Mouse (Mus musculus) forebrain, embryonic 16.5 days (tissue): ENCODE data around the gene Morn4. TPM values are rescaled to one million over a fixed set of nuclear protein-coding genes. Genes with fewer than 3 reads are reported as not detected.

Experiments
- ATAC-seq: fragments of 200-750 bp; cut with Nextera tagmentation; 2 replicates; pipeline ENCODE4 v1.8.0; 2017; ENCODE audit warnings: mild to moderate bottlenecking, moderate library complexity
- H3K27ac ChIP-seq: fragments of 300-500 bp; sonication (generic); 2 replicates; pipeline ENCODE4 v1.5.1; 2014; ENCODE audit warnings: low read length, control low read depth
- H3K27me3 ChIP-seq: fragments of 300-500 bp; sonication (generic); replicated peaks from 2 replicates; pipeline ENCODE4 v1.6.1; 2014; ENCODE audit warnings: low read length; ENCODE audit not compliant: control insufficient read depth, insufficient read depth
- H3K36me3 ChIP-seq: fragments of 300-500 bp; sonication (generic); 2 replicates; pipeline ENCODE4 v1.6.1; 2014; ENCODE audit not compliant: control insufficient read depth, insufficient read depth
- H3K4me1 ChIP-seq: fragments of 300-500 bp; sonication (generic); replicated peaks from 2 replicates; pipeline ENCODE4 v1.6.1; 2014; ENCODE audit warnings: low read length; ENCODE audit not compliant: control insufficient read depth, insufficient read depth
- H3K4me2 ChIP-seq: fragments of 300-500 bp; sonication (generic); 2 replicates; pipeline ENCODE4 v1.6.1; 2014; ENCODE audit warnings: mild to moderate bottlenecking, low read length, control low read depth
- H3K4me3 ChIP-seq: fragments of 300-500 bp; sonication (generic); replicated peaks from 2 replicates; pipeline ENCODE4 v1.5.1; 2014; ENCODE audit warnings: mild to moderate bottlenecking, low read length, control low read depth
- H3K9ac ChIP-seq: fragments of 300-500 bp; sonication (generic); replicated peaks from 2 replicates; pipeline ENCODE4 v1.6.1; 2014; ENCODE audit warnings: low read depth, low read length, control low read depth
- H3K9me3 ChIP-seq: fragments of 300-500 bp; sonication (generic); 2 replicates; pipeline ENCODE4 v1.6.1; 2016; ENCODE audit warnings: low read length; ENCODE audit not compliant: control insufficient read depth
- WGBS: fragments of 180-500 bp; shearing (Covaris S2); extraction: QIAGEN DNeasy Blood & Tissue Kit; methylation state at CpG from one replicate; pipeline ENCODE4 v1.1.7; 2014; 5-methylcytosine and 5-hydroxymethylcytosine counted together
- polyA plus RNA-seq: library from polyadenylated mRNA; unstranded; fragments of >200 nt; fragmentation: Nextera tagmentation; extraction: Ambion mirVana; gene quantifications from 2 replicates; pipeline ENCODE4 v1.2.1, GENCODE M21; 2015

The Morn4 gene
- polyA plus RNA-seq, 1 experiment from 2014 or later, result 182 TPM

GRCm38 (mm10) chr19:42055881-42056280 is 30.3 kb downstream of the Morn4 start:
- WGBS, result 84% methylated on average over 2 of the region's 2 CpGs
- no peak overlapping the region for H3K4me2 ChIP-seq
- no peaks in the 10 kb centered on the region for H3K36me3 ChIP-seq
- H3K27ac ChIP-seq, result no peak overlapping the region
- H3K4me3 ChIP-seq, result no peak overlapping the region
- ATAC-seq, result no peak
- H3K9ac ChIP-seq, result no peak overlapping the region
- H3K27me3 ChIP-seq, result no peaks in the 10 kb centered on the region
- no peaks in the 10 kb centered on the region for H3K9me3 ChIP-seq
- H3K4me1 ChIP-seq, result no peaks in the 10 kb centered on the region

GRCm38 (mm10) chr19:42054255-42054654 is 31.9 kb downstream of the Morn4 start:
- 80% methylated on average over 6 of the region's 6 CpGs for WGBS
- H3K27me3 ChIP-seq, result no peaks in the 10 kb centered on the region

GRCm38 (mm10) chr19:42051948-42052347 is 34.2 kb downstream of the Morn4 start, which contains the start of gene 4933411K16Rik:
Gene 4933411K16Rik (plus strand): TSS chr19:42052248.
- Histone ChIP-seq H3K4me3 (no peak within 1 kb of the TSS), H3K9me3 (no peaks in the 10 kb centered on the region), H3K4me1 (no peaks in the 10 kb centered on the region), H3K9ac (no peak within 1 kb of the TSS), H3K27ac (no peak within 1 kb of the TSS), H3K36me3 (no peaks in the 10 kb centered on the region), H3K27me3 (no peaks in the 10 kb centered on the region), H3K4me2 (no peak within 1 kb of the TSS)
- 82% methylated on average over 4 of the region's 4 CpGs for WGBS
- no peak for ATAC-seq

More at GRCm38 (mm10) chr19:42054255-42054654, 31.9 kb downstream of the Morn4 start:
- H3K36me3 ChIP-seq, result no peaks in the 10 kb centered on the region
- H3K9ac ChIP-seq, result no peak overlapping the region
- no peak overlapping the region for H3K27ac ChIP-seq
- no peaks in the 10 kb centered on the region for H3K9me3 ChIP-seq
- H3K4me1 ChIP-seq, result no peaks in the 10 kb centered on the region
- no peak overlapping the region for H3K4me2 ChIP-seq
- no peak for ATAC-seq
- no peak overlapping the region for H3K4me3 ChIP-seq

- H3K4me1 ChIP-seq, result no peaks in the 10 kb centered on the region
- H3K27me3 ChIP-seq, result no peaks in the 10 kb centered on the region
- WGBS, result 82% methylated on average over 3 of the region's 3 CpGs
- H3K9ac ChIP-seq, result no peak overlapping the region
- no peaks in the 10 kb centered on the region for H3K36me3 ChIP-seq
- H3K4me2 ChIP-seq, result no peak overlapping the region
- H3K4me3 ChIP-seq, result no peak overlapping the region
- ATAC-seq, result no peak
- H3K27ac ChIP-seq, result no peak overlapping the region
- no peaks in the 10 kb centered on the region for H3K9me3 ChIP-seq
Measured at GRCm38 (mm10) chr19:42051351-42051750, 34.8 kb downstream of the Morn4 start.

- WGBS, result 76% methylated on average over 1 of the region's 1 CpGs
Measured at GRCm38 (mm10) chr19:42050251-42050650, 35.9 kb downstream of the Morn4 start.

GRCm38 (mm10) chr19:42045269-42046102 is 40.7 kb downstream of the Morn4 start, which contains the start of gene Hoga1:
Gene Hoga1 (plus strand): TSS chr19:42045610.
- Histone ChIP-seq H3K9ac (0 out of 2 replicates have a peak within 1 kb of the TSS, but pooled peaks have one; percentile 22), H3K9me3 (no peaks in the 10 kb centered on the region), H3K4me1 (peaks cover 4% of the 10 kb centered on the region; the same call in 1 of the 2 replicates), H3K36me3 (no peaks in the 10 kb centered on the region), H3K27me3 (no peaks in the 10 kb centered on the region), H3K27ac (no peak within 1 kb of the TSS), H3K4me2 (peak within 1 kb of the TSS; percentile 49), H3K4me3 (peak within 1 kb of the TSS; percentile 32)
- 23% methylated on average over 23 of the region's 23 CpGs for WGBS
- peak; percentile 89 for ATAC-seq

More at GRCm38 (mm10) chr19:42050251-42050650, 35.9 kb downstream of the Morn4 start:
- Histone ChIP-seq H3K36me3 (no peaks in the 10 kb centered on the region), H3K27ac (no peak overlapping the region), H3K27me3 (no peaks in the 10 kb centered on the region), H3K4me1 (peaks cover 4% of the 10 kb centered on the region; the same call in 1 of the 2 replicates), H3K4me2 (no peak overlapping the region), H3K9me3 (no peaks in the 10 kb centered on the region), H3K9ac (no peak overlapping the region), H3K4me3 (no peak overlapping the region)
- no peak for ATAC-seq

GRCm38 (mm10) chr19:42043988-42044387 is 42.2 kb downstream of the Morn4 start:
- ATAC-seq, result no peak
- H3K9me3 ChIP-seq, result no peaks in the 10 kb centered on the region
- H3K4me1 ChIP-seq, result peaks cover 4% of the 10 kb centered on the region; the same call in 1 of the 2 replicates
- no peaks in the 10 kb centered on the region for H3K27me3 ChIP-seq
- H3K4me2 ChIP-seq, result no peak overlapping the region
- WGBS, result 97% methylated on average over 6 of the region's 6 CpGs
- no peak overlapping the region for H3K9ac ChIP-seq
- H3K27ac ChIP-seq, result no peak overlapping the region
- H3K4me3 ChIP-seq, result no peak overlapping the region
- H3K36me3 ChIP-seq, result no peaks in the 10 kb centered on the region

- Histone ChIP-seq H3K4me2 (no peak overlapping the region), H3K9ac (no peak overlapping the region), H3K4me1 (0 out of 2 replicates have a peak, but pooled peaks cover 4% of the 10 kb centered on the region), H3K36me3 (no peaks in the 10 kb centered on the region), H3K27me3 (no peaks in the 10 kb centered on the region), H3K4me3 (no peak overlapping the region), H3K9me3 (no peaks in the 10 kb centered on the region), H3K27ac (no peak overlapping the region)
- 87% methylated on average over 12 of the region's 12 CpGs for WGBS
- ATAC-seq, result no peak
Measured at GRCm38 (mm10) chr19:42038310-42038709, 47.8 kb downstream of the Morn4 start.

- H3K4me2 ChIP-seq, result no peak overlapping the region
- H3K9ac ChIP-seq, result no peak overlapping the region
- H3K4me1 ChIP-seq, result 0 out of 2 replicates have a peak, but pooled peaks cover 4% of the 10 kb centered on the region
- H3K9me3 ChIP-seq, result no peaks in the 10 kb centered on the region
- no peaks in the 10 kb centered on the region for H3K27me3 ChIP-seq
- ATAC-seq, result no peak
- WGBS, result 85% methylated on average over 11 of the region's 11 CpGs
- no peaks in the 10 kb centered on the region for H3K36me3 ChIP-seq
- H3K4me3 ChIP-seq, result no peak overlapping the region
- H3K27ac ChIP-seq, result no peak overlapping the region
Measured at GRCm38 (mm10) chr19:42037167-42037702, 48.9 kb downstream of the Morn4 start.
